Mouse (Mus musculus) hindbrain, embryonic 12.5 days (tissue): ENCODE measurements at regions not wholly inside any gene's neighbourhood (a gene's known extent, or its start where the extent isn't known, plus 50 kb on each side); places are given as distances from the start of the nearest gene placed in this dataset.

Experiments
- ATAC-seq: fragments of 200-750 bp; cut with Nextera tagmentation; 2 replicates; pipeline ENCODE4 v1.8.0; 2017; ENCODE audit warnings: moderate TSS enrichment; ENCODE audit not compliant: low FRiP score
- H3K27ac ChIP-seq: fragments of 300-500 bp; sonication (generic); 2 replicates; pipeline ENCODE4 v1.5.1; 2016; ENCODE audit warnings: mild to moderate bottlenecking
- H3K27me3 ChIP-seq: fragments of 300-500 bp; sonication (generic); 2 replicates; pipeline ENCODE4 v1.6.1; 2016; ENCODE audit warnings: mild to moderate bottlenecking
- H3K36me3 ChIP-seq: fragments of 300-500 bp; sonication (generic); 2 replicates; pipeline ENCODE4 v1.6.1; 2016; ENCODE audit warnings: mild to moderate bottlenecking
- H3K4me1 ChIP-seq: fragments of 300-500 bp; sonication (generic); 2 replicates; pipeline ENCODE4 v1.6.1; 2016
- H3K4me2 ChIP-seq: fragments of 300-500 bp; sonication (generic); replicated peaks from 2 replicates; pipeline ENCODE4 v1.6.1; 2016; ENCODE audit warnings: mild to moderate bottlenecking
- H3K4me3 ChIP-seq: fragments of 300-500 bp; sonication (generic); 2 replicates; pipeline ENCODE4 v1.5.1; 2016; ENCODE audit warnings: mild to moderate bottlenecking
- H3K9ac ChIP-seq: fragments of 300-500 bp; sonication (generic); 2 replicates; pipeline ENCODE4 v1.6.1; 2016; ENCODE audit warnings: mild to moderate bottlenecking, moderate library complexity
- H3K9me3 ChIP-seq: fragments of 300-500 bp; sonication (generic); replicated peaks from 2 replicates; pipeline ENCODE4 v1.6.1; 2016; ENCODE audit warnings: mild to moderate bottlenecking
- WGBS: fragments of 180-500 bp; shearing (Covaris S2); methylation state at CpG from one replicate; pipeline ENCODE4 v1.1.7; 2016; 5-methylcytosine and 5-hydroxymethylcytosine counted together

DNA sequence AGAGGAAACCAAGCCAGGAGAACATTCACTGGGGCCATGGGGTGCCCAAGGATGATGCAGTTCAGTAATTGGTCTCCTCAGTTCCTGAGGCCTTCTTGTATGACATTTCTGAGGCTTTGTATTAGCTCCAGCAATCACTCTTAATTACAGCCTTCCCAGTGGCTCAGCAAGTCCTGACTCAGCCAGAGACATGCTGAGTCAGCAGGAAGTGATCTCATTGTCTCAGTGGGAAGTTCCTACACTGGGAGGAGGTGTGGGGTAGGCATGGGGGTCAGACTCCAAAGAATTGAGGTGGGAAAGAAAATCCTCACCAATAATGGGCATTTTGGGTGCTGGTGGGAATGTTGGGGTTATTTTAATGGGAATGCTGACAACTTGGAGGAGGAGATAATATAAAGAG lies 516.5 kb upstream of the Id2 start:
- no peaks in the 10 kb centered on the region for H3K36me3 ChIP-seq
- no peak overlapping the region for H3K27ac ChIP-seq
- no peak for ATAC-seq
- H3K27me3 ChIP-seq: no peaks in the 10 kb centered on the region
- no peak overlapping the region for H3K4me2 ChIP-seq
- H3K9ac ChIP-seq: no peak overlapping the region
- no peak overlapping the region for H3K4me3 ChIP-seq
- H3K9me3 ChIP-seq: no peaks in the 10 kb centered on the region
- H3K4me1 ChIP-seq: 0 out of 2 replicates have a peak, but pooled peaks cover 4% of the 10 kb centered on the region

DNA sequence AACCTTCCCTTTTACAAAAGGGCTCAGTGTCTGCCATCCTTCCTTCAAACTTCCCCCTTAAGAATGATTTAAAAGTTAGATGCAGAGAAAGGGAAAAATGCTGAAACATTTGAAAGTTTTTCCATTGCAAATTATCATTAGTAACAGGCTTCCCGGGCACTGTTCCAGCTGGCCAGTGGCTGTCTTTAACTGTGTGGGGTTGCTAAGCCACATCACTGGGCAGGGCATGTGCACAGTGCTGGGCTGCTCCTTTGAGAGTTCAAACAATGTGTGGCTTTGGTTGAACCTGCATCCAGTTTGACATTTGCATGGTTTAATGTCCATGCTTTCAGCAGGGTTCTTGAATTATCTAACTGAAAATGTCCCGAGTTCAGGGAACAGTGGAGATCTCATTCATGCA lies 512.1 kb upstream of the Id2 start:
- Histone ChIP-seq H3K4me1 (0 out of 2 replicates have a peak, but pooled peaks cover 4% of the 10 kb centered on the region), H3K9me3 (no peaks in the 10 kb centered on the region), H3K27ac (no peak overlapping the region), H3K4me2 (no peak overlapping the region), H3K36me3 (no peaks in the 10 kb centered on the region), H3K27me3 (no peaks in the 10 kb centered on the region), H3K4me3 (no peak overlapping the region), H3K9ac (no peak overlapping the region)
- no peak for ATAC-seq
- 43% methylated on average over 2 of the region's 2 CpGs for WGBS

DNA sequence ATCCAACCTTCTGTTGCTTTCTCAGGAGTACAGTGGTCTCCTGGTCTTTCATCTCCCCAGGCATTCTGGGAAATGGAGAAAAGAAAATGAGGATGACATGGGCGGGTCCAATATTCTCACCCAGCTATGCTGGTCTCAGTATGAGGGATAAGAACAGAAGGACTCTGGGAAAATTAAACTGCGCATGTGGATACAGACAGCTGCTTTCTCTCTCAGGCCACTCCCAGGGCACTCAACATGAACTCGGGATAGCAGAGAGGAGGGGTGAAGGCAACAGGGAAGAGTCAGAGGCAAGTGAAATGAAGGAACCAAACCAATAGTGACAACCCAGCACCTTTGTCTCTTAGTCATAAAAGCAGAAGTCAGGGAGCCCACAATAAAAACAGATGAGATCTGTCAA lies 508.5 kb upstream of the Id2 start:
- Histone ChIP-seq H3K36me3 (no peaks in the 10 kb centered on the region), H3K4me3 (no peak overlapping the region), H3K9me3 (no peaks in the 10 kb centered on the region), H3K9ac (no peak overlapping the region), H3K4me1 (0 out of 2 replicates have a peak, but pooled peaks cover 4% of the 10 kb centered on the region), H3K27me3 (no peaks in the 10 kb centered on the region), H3K4me2 (no peak overlapping the region), H3K27ac (no peak overlapping the region)
- 81% methylated on average over 3 of the region's 3 CpGs for WGBS
- no peak for ATAC-seq

DNA sequence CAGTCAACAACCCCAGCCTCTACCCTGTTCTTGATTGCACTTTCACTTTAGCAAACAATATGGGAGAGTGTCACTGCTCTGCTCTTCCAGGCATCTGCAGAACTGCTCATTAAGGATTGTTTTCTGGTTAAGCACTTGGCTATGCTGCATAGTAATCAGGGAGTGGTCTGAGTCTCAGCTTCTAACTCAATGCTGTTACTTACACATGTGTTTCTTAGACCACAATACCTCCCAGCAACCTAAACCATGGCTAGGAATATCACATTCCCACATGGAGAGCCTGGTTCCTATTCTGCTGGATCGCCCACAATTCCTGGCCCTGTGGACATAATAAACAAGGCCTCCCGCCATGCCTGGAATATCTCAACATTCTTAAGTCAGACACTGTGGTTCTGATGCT lies 493.3 kb upstream of the Id2 start:
- no peak for ATAC-seq
- WGBS: 88% methylated on average over 2 of the region's 2 CpGs
- H3K4me1 ChIP-seq: no peaks in the 10 kb centered on the region

DNA sequence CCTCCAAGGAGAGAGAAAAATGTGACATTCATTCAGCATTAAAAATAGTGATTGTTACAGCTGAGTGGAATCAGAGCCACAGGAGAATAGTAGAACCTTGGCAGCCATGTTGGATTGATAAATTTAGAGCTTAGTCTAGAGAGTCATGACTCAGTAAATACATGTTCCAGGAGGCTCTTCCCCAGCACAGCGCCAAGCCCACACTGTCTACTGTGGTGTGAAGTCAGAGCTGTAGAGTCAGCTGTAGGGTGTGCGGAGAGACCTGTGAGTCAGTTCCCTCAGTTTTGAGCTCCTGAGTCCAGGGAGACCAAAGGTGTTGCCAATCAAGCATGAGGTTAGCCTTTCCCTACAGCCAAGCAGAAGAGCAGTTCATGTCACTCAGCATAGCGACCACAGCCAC lies 488.8 kb upstream of the Id2 start:
- Histone ChIP-seq H3K4me3 (no peak overlapping the region), H3K9ac (no peak overlapping the region), H3K9me3 (peaks cover 8% of the 10 kb centered on the region), H3K4me2 (no peak overlapping the region), H3K36me3 (no peaks in the 10 kb centered on the region), H3K27me3 (no peaks in the 10 kb centered on the region), H3K4me1 (no peaks in the 10 kb centered on the region), H3K27ac (no peak overlapping the region)
- no peak for ATAC-seq
- WGBS: 95% methylated on average over 3 of the region's 3 CpGs

More for the DNA sequence above, 493.3 kb upstream of the Id2 start:
- H3K27me3 ChIP-seq: no peaks in the 10 kb centered on the region
- H3K4me3 ChIP-seq: no peak overlapping the region
- no peak overlapping the region for H3K27ac ChIP-seq
- no peaks in the 10 kb centered on the region for H3K36me3 ChIP-seq
- H3K9me3 ChIP-seq: peaks cover 8% of the 10 kb centered on the region
- no peak overlapping the region for H3K9ac ChIP-seq
- no peak overlapping the region for H3K4me2 ChIP-seq

DNA sequence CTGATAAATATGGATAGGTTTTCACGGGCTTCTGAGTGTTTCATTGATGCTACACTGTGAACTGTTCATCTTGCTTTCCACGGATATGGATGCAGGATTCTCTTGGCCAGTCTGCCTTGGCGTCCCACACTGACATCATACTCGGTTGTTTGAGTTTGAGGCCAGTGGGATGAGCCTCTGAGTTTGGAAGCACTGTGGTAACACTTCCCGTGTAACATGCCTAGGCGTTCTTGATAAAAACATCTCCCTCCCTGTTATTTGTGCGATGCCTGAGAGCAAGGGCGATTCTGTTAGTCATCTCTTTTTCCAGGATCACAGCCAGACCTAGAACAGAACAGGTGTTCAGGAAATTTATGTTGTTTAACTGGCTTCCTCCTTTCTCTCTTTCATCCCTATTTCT lies 482.5 kb upstream of the Id2 start:
- no peaks in the 10 kb centered on the region for H3K9me3 ChIP-seq
- H3K9ac ChIP-seq: no peak overlapping the region
- H3K36me3 ChIP-seq: no peaks in the 10 kb centered on the region
- 90% methylated on average over 8 of the region's 8 CpGs for WGBS
- H3K27ac ChIP-seq: no peak overlapping the region
- H3K4me1 ChIP-seq: no peaks in the 10 kb centered on the region
- ATAC-seq: no peak
- no peaks in the 10 kb centered on the region for H3K27me3 ChIP-seq
- no peak overlapping the region for H3K4me3 ChIP-seq
- no peak overlapping the region for H3K4me2 ChIP-seq

DNA sequence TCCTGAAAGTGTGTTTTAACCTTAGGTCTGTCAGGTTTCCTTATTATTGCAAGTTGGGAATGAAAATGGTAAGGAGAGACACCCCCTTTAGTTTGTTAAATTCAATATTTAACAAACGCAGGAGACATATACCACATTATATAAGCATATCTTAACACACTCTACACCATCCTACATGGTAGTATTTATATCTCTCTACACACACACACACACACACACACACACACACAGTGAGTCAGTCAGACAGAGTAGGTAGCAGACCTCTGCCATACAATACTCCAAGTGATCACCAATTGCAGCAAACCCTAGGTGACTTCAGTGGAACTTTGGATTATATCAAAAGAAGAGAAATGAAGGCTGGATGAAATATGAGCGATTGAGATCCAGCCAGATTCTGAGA lies 468.2 kb upstream of the Id2 start:
- Histone ChIP-seq H3K4me3 (no peak overlapping the region), H3K9me3 (no peaks in the 10 kb centered on the region), H3K9ac (no peak overlapping the region), H3K27me3 (no peaks in the 10 kb centered on the region), H3K36me3 (no peaks in the 10 kb centered on the region), H3K4me1 (no peaks in the 10 kb centered on the region), H3K4me2 (no peak overlapping the region), H3K27ac (no peak overlapping the region)
- ATAC-seq: no peak
- 79% methylated on average over 2 of the region's 2 CpGs for WGBS

DNA sequence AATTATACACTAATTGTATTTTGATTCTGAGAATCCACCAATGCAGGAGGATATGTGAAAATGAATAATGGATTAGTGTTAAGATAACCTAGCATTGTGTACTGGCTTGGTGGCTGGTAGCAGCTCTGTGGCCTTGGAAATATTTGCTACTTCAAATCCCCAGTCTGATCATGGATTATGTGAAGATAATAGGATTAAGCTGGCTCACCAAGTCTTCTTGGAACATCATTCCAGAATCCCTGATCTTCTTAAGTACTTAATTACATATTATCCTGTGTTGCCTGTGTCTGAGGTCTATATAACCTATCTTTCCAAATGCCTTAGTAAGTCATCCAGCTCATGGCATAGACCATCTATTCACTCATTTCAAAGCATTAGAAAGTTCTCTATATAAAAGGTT lies 462.7 kb upstream of the Id2 start:
- H3K27me3 ChIP-seq: no peaks in the 10 kb centered on the region
- no peak overlapping the region for H3K9ac ChIP-seq
- H3K4me2 ChIP-seq: no peak overlapping the region
- no peaks in the 10 kb centered on the region for H3K36me3 ChIP-seq
- no peak overlapping the region for H3K27ac ChIP-seq
- H3K4me1 ChIP-seq: no peaks in the 10 kb centered on the region
- no peaks in the 10 kb centered on the region for H3K9me3 ChIP-seq
- no peak overlapping the region for H3K4me3 ChIP-seq
- no peak for ATAC-seq

DNA sequence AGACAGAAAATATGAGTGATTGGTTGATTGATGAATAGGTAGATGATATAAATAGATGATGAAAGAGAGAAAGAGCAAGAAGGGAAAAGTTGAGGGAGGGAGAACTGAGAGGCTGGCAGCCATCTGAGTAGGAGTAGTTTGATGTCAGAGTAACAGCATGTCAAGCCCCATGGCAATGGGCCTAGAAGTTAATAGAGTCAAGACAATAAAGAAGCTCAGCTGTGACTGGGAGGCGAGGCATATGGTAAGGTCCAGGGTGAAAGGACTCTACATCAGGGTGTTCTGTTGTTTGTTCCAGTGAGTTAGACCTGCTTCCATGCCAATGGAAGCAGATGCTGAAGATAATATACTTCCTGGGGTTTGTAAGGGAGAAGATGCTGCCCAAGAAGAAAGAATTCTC lies 456.7 kb upstream of the Id2 start:
- H3K4me3 ChIP-seq: no peak overlapping the region
- no peaks in the 10 kb centered on the region for H3K9me3 ChIP-seq
- H3K36me3 ChIP-seq: no peaks in the 10 kb centered on the region
- no peak overlapping the region for H3K9ac ChIP-seq
- no peak for ATAC-seq
- H3K27me3 ChIP-seq: no peaks in the 10 kb centered on the region; the same call in 1 of the 2 replicates
- no peak overlapping the region for H3K4me2 ChIP-seq
- H3K27ac ChIP-seq: no peak overlapping the region
- WGBS: 94% methylated on average over 1 of the region's 1 CpGs
- H3K4me1 ChIP-seq: no peaks in the 10 kb centered on the region

DNA sequence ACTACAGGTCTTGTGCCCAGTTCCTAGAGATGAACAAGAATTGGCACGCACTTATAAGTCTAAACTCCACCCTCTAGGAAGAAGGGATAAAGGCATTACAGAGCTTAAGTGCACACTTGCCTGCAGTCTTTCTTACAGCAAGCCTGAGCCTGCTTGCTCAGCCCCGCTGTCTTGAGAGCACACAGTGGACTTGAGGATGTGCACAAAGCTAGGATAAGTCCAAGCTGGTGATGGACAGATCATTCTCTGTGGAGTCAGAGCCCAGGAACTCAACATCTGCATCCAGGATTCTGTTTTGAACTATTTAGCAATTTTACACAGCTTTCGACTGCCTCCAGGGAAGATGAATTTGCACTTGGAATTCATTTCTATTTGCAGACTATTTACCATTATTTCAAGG lies 452.8 kb upstream of the Id2 start:
- no peaks in the 10 kb centered on the region for H3K9me3 ChIP-seq
- H3K27ac ChIP-seq: no peak overlapping the region
- 88% methylated on average over 3 of the region's 3 CpGs for WGBS
- no peak overlapping the region for H3K4me3 ChIP-seq
- H3K27me3 ChIP-seq: no peaks in the 10 kb centered on the region; the same call in 1 of the 2 replicates
- H3K36me3 ChIP-seq: no peaks in the 10 kb centered on the region
- H3K9ac ChIP-seq: no peak overlapping the region
- no peak overlapping the region for H3K4me2 ChIP-seq
- no peak for ATAC-seq
- H3K4me1 ChIP-seq: no peaks in the 10 kb centered on the region

DNA sequence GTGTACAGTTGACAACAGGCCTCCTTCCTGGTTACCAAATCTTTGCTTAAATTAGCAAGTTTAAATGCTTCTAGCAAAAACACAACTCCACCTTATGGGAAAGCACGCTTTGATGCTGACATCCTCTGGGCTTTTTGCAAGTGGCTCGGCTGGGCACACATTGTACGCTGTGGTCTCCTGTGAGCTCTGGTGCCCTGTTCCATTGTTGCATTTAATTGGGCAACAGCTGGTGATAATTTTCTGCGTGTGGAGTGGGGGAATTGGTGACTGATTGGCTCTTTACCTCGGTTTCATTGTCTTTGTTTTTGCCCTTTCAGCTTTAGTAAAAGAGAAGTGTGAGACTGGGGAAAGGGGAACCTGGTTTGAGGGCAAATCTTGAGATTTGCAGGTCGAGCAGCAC lies 447.3 kb upstream of the Id2 start:
- WGBS: 47% methylated on average over 6 of the region's 6 CpGs
- Histone ChIP-seq H3K4me1 (no peaks in the 10 kb centered on the region), H3K36me3 (no peaks in the 10 kb centered on the region), H3K9ac (no peak overlapping the region), H3K4me3 (no peak overlapping the region), H3K27me3 (no peaks in the 10 kb centered on the region), H3K9me3 (no peaks in the 10 kb centered on the region), H3K4me2 (no peak overlapping the region), H3K27ac (no peak overlapping the region; the same call in 1 of the 2 replicates)
- ATAC-seq: no peak

DNA sequence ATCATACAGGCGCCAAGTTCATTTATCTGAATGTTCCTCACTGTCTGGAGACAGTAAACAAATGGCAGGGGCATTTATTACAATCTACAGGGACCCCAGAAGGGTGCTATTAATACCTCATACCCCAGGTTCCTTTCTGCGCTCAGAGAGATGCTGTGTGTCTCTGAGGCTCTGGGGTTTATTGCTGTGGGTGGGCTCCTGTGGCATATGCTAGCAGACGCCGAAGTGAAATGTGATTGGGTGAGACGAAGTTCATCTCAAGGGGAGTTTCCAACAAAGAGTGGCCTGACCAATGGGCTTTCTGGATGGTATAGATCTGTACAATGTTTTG lies 437.6 kb upstream of the Id2 start:
- no peaks in the 10 kb centered on the region for H3K36me3 ChIP-seq
- no peak overlapping the region for H3K4me3 ChIP-seq
- H3K27ac ChIP-seq: no peak overlapping the region
- H3K9ac ChIP-seq: no peak overlapping the region
- no peak for ATAC-seq
- WGBS: 65% methylated on average over 5 of the region's 5 CpGs
- no peaks in the 10 kb centered on the region for H3K27me3 ChIP-seq
- H3K9me3 ChIP-seq: no peaks in the 10 kb centered on the region
- no peaks in the 10 kb centered on the region for H3K4me1 ChIP-seq
- H3K4me2 ChIP-seq: no peak overlapping the region

DNA sequence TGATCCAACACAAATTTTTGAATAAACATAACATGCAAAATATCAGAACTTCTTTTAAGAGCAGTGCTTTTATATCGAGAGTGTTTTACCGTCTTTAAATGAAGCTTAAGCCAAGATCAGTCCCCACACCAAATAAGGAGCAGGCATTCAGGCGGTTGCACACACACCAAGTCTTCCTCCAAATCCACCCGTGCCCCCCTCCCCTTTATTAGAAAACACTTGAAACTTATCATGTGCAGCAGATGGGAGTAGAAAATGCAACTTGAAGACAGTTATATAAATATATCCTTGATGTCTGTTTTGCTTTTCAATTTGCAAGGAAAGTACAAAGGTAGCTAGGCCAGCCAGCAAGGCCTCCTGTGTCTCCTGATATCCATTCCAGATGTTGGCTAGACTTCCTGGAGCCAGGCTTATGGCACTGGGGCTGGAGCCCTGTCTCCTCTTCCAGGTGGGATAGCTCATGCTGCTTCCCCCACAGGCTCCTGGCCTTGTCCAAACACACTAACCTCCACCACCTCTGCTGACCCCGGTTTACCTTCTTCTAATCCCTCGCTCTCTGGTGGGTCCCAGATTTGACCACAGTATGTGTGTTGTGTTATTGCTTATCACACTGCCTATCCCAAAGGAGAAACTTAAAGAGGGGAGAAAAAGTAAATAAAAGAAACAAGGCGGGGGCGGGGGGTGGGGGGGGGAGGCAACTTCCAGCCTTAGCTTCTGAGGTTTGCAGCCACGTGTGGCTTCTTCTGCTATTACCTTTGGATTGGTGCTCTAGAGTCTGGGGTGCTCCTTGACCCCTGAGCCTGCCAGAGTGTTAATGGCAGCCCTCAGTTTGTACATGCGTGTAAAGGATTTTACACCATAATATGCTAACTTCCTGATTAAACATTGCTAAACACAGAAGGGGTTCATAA lies 437.0 kb upstream of the Id2 start:
- no peak overlapping the region for H3K4me2 ChIP-seq
- H3K9me3 ChIP-seq: no peaks in the 10 kb centered on the region
- ATAC-seq: no peak
- H3K4me1 ChIP-seq: no peaks in the 10 kb centered on the region
- no peaks in the 10 kb centered on the region for H3K36me3 ChIP-seq
- 69% methylated on average over 10 of the region's 10 CpGs for WGBS
- H3K27ac ChIP-seq: no peak overlapping the region
- H3K9ac ChIP-seq: no peak overlapping the region
- no peak overlapping the region for H3K4me3 ChIP-seq
- no peaks in the 10 kb centered on the region for H3K27me3 ChIP-seq
